Mouse (Mus musculus) MEL (cell line): ENCODE results near the gene Naa20. TPM values are rescaled to one million over a fixed set of nuclear protein-coding genes. Genes with fewer than 3 reads are reported as not detected.

Experiments
- DNase-seq: peaks from one replicate; pipeline ENCODE4 v3.0.0; 2011; ENCODE audit warnings: low read depth, low spot score
- H3K27ac ChIP-seq: 2 replicates; pipeline ENCODE4 v1.5.1; 2012; ENCODE audit warnings: low read depth, mild to moderate bottlenecking, control low read depth, low read length, moderate library complexity; ENCODE audit not compliant: control insufficient read depth
- H3K27me3 ChIP-seq, 2 experiments: fragments of 150-350 bp in 1 of 2; sonication (generic) in 1 of 2; 2 replicates each; pipeline ENCODE4 v1.6.1; 2012; ENCODE audit warnings: low read length in 2 of 2, mild to moderate bottlenecking in 2 of 2, improper control_type of control experiment in 1 of 2, moderate library complexity in 1 of 2; ENCODE audit not compliant: insufficient read depth in 2 of 2, control insufficient read depth in 1 of 2
- H3K36me3 ChIP-seq, 2 experiments: 2 replicates each; pipeline ENCODE4 v1.6.1; 2012 to 2014; ENCODE audit warnings: low read length in 2 of 2, improper control_type of control experiment in 1 of 2, inconsistent platforms in 1 of 2, mild to moderate bottlenecking in 1 of 2; ENCODE audit not compliant: insufficient read depth in 2 of 2, control insufficient read depth in 1 of 2
- H3K4me1 ChIP-seq, 2 experiments: fragments of 150-350 bp in 1 of 2; sonication (generic) in 1 of 2; 2 replicates each; pipeline ENCODE4 v1.6.1; 2012; ENCODE audit warnings: low read length in 2 of 2, improper control_type of control experiment in 1 of 2, mild to moderate bottlenecking in 1 of 2; ENCODE audit not compliant: insufficient read depth in 2 of 2, control insufficient read depth in 1 of 2
- H3K4me3 ChIP-seq, 2 experiments: fragments of 150-350 bp in 1 of 2; sonication (generic) in 1 of 2; 2 replicates each; pipeline ENCODE4 v1.5.1; 2012; ENCODE audit warnings: low read depth in 2 of 2, low read length in 2 of 2, mild to moderate bottlenecking in 2 of 2, moderate library complexity in 2 of 2, control low read depth in 1 of 2, improper control_type of control experiment in 1 of 2; ENCODE audit not compliant: control insufficient read depth in 1 of 2, insufficient read depth in 1 of 2
- H3K79me2 ChIP-seq: 2 replicates; pipeline ENCODE4 v1.6.1; 2012; ENCODE audit warnings: mild to moderate bottlenecking, low read length, moderate library complexity; ENCODE audit not compliant: control insufficient read depth, poor library complexity, insufficient read depth
- H3K9ac ChIP-seq: 2 replicates; pipeline ENCODE4 v1.6.1; 2012; ENCODE audit warnings: low read depth, mild to moderate bottlenecking, control low read depth, low read length, moderate library complexity; ENCODE audit not compliant: control insufficient read depth, poor library complexity, severe bottlenecking
- H3K9me3 ChIP-seq: fragments of 150-350 bp; sonication (generic); replicated peaks from 2 replicates; pipeline ENCODE4 v1.6.1; 2012; ENCODE audit warnings: mild to moderate bottlenecking, low read length, improper control_type of control experiment, moderate library complexity; ENCODE audit not compliant: insufficient read depth
- BHLHE40 ChIP-seq: IDR thresholded peaks from 2 replicates; pipeline ENCODE4 v1.6.1; 2012; ENCODE audit warnings: low read depth, mild to moderate bottlenecking, inconsistent platforms, low read length, improper control_type of control experiment, borderline replicate concordance
- CHD1 ChIP-seq: IDR thresholded peaks from 2 replicates; pipeline ENCODE4 v1.6.1; 2012; ENCODE audit warnings: low read depth, mild to moderate bottlenecking, inconsistent platforms, low read length, improper control_type of control experiment
- GATA1 ChIP-seq: IDR thresholded peaks from 2 replicates; pipeline ENCODE4 v1.6.1; 2011; ENCODE audit warnings: low read depth, low read length, improper control_type of control experiment
- HCFC1 ChIP-seq: IDR thresholded peaks from 2 replicates; pipeline ENCODE4 v1.6.1; 2012; ENCODE audit warnings: low read depth, mild to moderate bottlenecking, inconsistent platforms, low read length, improper control_type of control experiment, moderate library complexity
- JUND ChIP-seq: IDR thresholded peaks from 2 replicates; pipeline ENCODE4 v1.6.1; 2011; ENCODE audit warnings: low read depth, mild to moderate bottlenecking, improper control_type of control experiment, low read length
- NRF1 ChIP-seq: IDR thresholded peaks from 2 replicates; pipeline ENCODE4 v1.6.1; 2014; ENCODE audit warnings: low read depth, mild to moderate bottlenecking, inconsistent platforms, low read length, improper control_type of control experiment, moderate library complexity; ENCODE audit not compliant: poor library complexity, insufficient read depth, severe bottlenecking
- POLR2AphosphoS2 ChIP-seq: IDR thresholded peaks from 2 replicates; pipeline ENCODE4 v1.6.1; 2011; ENCODE audit warnings: low read length, improper control_type of control experiment
- RAD21 ChIP-seq: IDR thresholded peaks from 2 replicates; pipeline ENCODE4 v1.6.1; 2011; ENCODE audit warnings: mild to moderate bottlenecking, low read depth, low read length, improper control_type of control experiment
- SMC3 ChIP-seq: IDR thresholded peaks from 2 replicates; pipeline ENCODE4 v1.6.1; 2011; ENCODE audit warnings: low read depth, low read length, improper control_type of control experiment
- USF2 ChIP-seq, 2 experiments: IDR thresholded peaks; 2 replicates each; pipeline ENCODE4 v1.6.1; 2011 to 2012; ENCODE audit warnings: improper control_type of control experiment in 2 of 2, low read length in 2 of 2, borderline replicate concordance in 1 of 2, inconsistent platforms in 1 of 2, low read depth in 1 of 2, mild to moderate bottlenecking in 1 of 2; ENCODE audit not compliant: insufficient read depth in 1 of 2
- ZC3H11A ChIP-seq: IDR thresholded peaks from 2 replicates; pipeline ENCODE4 v1.6.1; 2012; ENCODE audit warnings: low read depth, mild to moderate bottlenecking, inconsistent platforms, low read length, improper control_type of control experiment
- polyA plus RNA-seq, 2 experiments: library from polyadenylated mRNA; stranded (reverse) in 1 of 2; unstranded in 1 of 2; fragments of >175 nt in 1 of 2; fragments of >200 nt in 1 of 2; gene quantifications; 2 replicates each; pipeline versions ENCODE4 v1.2.1 to v1.2.4; 2012; ENCODE audit warnings: low replicate concordance in 2 of 2, low read depth in 1 of 2; ENCODE audit not compliant: insufficient read length in 2 of 2, insufficient read depth in 1 of 2, missing spikeins in 1 of 2
- total RNA-seq: library from RNA; depleted of rRNA; stranded (reverse); fragments of 300-350 nt; gene quantifications from 2 replicates; pipeline ENCODE4 v1.2.3, GENCODE M21; 2012

Naa20 gene
- total and polyA plus RNA-seq, 3 experiments, result 86.3 to 88.1 TPM; not detected in 1

DNA sequence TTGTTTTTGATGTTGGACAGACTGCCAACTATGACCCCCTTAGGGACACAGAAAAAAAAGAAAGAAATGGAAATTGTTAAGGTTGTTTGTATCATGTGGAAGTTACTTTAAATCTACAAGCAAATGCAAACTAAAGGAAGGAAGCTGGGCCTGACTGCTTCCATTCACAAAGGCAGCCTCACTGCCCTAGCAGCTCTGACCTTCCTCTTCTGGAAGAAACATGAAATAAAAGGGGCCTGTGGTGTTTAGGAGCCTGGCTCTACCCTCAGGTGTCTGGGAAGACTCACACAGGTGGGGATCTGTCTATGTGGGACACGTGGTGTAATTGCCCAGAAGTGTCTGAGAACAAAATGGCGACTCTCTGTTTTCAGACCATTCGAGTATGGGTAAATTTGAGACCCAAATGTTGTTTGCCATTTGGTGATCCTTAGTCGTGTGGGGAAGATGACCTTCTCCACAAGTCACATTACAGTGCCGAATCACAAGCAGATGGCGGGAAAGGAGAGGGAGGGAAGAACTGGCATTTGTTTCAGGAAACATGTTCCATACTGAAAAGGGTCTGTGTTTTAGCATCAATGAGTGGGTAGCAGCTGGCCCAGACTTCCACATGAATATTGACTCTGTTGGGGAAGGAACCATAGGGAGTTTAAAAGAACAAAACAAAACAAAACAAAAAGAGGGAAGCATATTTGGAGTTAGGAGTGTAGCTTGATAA is 13.0 kb upstream of the Naa20 start:
- Histone ChIP-seq H3K36me3 (no peaks in the 10 kb centered on the region), H3K4me3 (no peak overlapping the region), H3K27me3 (no peaks in the 10 kb centered on the region), H3K9ac (no peak overlapping the region), H3K9me3 (no peaks in the 10 kb centered on the region), H3K79me2 (no peaks in the 10 kb centered on the region), H3K27ac (no peak overlapping the region), H3K4me1 (no peaks in the 10 kb centered on the region)
- TF ChIP-seq POLR2AphosphoS2 (no peak), USF2 (IDR thresholded peaks at IDR 0.05; ENCODE audit: borderline replicate concordance in 1 of 2, insufficient read depth in 1 of 2, low read depth in 1 of 2, low read length in 2 of 2) (no peak), ZC3H11A (no peak)
- no peak for DNase-seq

DNA sequence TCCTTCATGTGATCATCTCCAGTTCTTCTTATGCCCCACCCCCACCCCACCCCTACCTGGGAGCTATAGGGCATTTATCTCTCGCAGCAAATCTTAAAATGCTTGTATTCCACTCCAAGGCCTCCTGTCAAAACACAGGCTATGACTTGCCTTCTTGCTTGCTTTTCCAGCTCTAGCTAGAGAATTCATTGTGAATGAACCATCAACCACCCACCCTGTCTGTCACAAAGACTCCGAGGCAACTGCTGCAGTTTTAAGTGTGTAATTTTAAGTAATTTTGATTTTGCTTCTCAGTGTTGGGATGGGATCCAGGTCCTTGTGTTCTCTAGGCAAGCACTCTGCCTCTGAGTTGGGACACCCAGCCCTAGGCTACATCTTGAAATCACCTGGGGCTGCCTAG is 11.3 kb upstream of the Naa20 start:
- no peaks in the 10 kb centered on the region for H3K9me3 ChIP-seq
- no peaks in the 10 kb centered on the region for H3K36me3 ChIP-seq
- H3K4me3 ChIP-seq, result no peak overlapping the region
- H3K4me1 ChIP-seq, result no peaks in the 10 kb centered on the region
- H3K27me3 ChIP-seq, result no peaks in the 10 kb centered on the region
- H3K79me2 ChIP-seq, result no peaks in the 10 kb centered on the region
- H3K9ac ChIP-seq, result no peak overlapping the region
- TF ChIP-seq SMC3, result no peak
- TF ChIP-seq HCFC1, result no peak
- no peak for TF ChIP-seq GATA1
- no peak for TF ChIP-seq NRF1
- no peak overlapping the region for H3K27ac ChIP-seq
- no peak for DNase-seq

DNA sequence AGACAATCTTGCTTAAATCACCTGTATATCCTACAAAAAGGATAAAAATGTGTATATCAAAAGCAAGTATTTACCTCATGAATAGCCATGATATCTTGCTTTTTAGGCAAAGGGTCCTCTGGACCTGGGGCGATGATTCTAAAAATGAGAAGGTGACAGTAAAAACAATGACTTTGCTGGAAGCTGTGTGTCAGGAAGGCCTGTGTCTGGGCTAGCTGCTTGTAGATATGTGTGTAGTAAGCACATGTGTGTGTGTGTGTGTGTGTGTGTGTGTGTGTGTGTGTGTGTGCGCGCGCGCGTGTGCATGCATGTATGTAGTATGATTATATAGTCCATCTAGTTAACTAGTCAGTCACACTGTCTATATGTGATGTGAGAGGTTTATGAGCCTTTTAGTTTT is 8.1 kb upstream of the Naa20 start:
- Histone ChIP-seq H3K79me2 (no peaks in the 10 kb centered on the region), H3K9ac (no peak overlapping the region), H3K27me3 (no peaks in the 10 kb centered on the region), H3K27ac (no peak overlapping the region)
- TF ChIP-seq USF2 (IDR thresholded peaks at IDR 0.05; ENCODE audit: borderline replicate concordance in 1 of 2, insufficient read depth in 1 of 2, low read depth in 1 of 2, low read length in 2 of 2), result no peak
- TF ChIP-seq CHD1, result no peak
- TF ChIP-seq RAD21, result no peak
- TF ChIP-seq JUND, result no peak
- no peak for TF ChIP-seq BHLHE40
- TF ChIP-seq, all 39 proteins: peak for 0
- no peaks in the 10 kb centered on the region for H3K4me1 ChIP-seq
- H3K36me3 ChIP-seq, result no peaks in the 10 kb centered on the region
- H3K4me3 ChIP-seq, result no peak overlapping the region
- DNase-seq, result no peak
- H3K9me3 ChIP-seq, result no peaks in the 10 kb centered on the region
